Mouse (Mus musculus): ENCODE results near the gene Wdr61. TPM values are rescaled to one million over a fixed set of nuclear protein-coding genes. Genes with fewer than 3 reads are reported as not detected.

Gene Wdr61
- polyA plus RNA-seq, 1 experiment from 2014 or later = 75.4 TPM

- no peak overlapping the region for H3K4me2 ChIP-seq (ENCODE audit: low read depth, low read length)
- H3K36me3 ChIP-seq (replicated peaks; ENCODE audit: insufficient read depth, low read length) = no peaks in the 10 kb centered on the region
- WGBS (ENCODE audit: insufficient replicate concordance) = 82% methylated on average over 13 of the region's 13 CpGs
- no peak for TF ChIP-seq CTCF (IDR thresholded peaks at IDR 0.05; ENCODE audit: low read depth)
- no peak for TF ChIP-seq EP300 (IDR thresholded peaks at IDR 0.05; ENCODE audit: low read depth)
- no peaks in the 10 kb centered on the region for H3K4me1 ChIP-seq (ENCODE audit: insufficient read depth)
- H3K9ac ChIP-seq (replicated peaks) = no peak overlapping the region
- H3K9me3 ChIP-seq (ENCODE audit: low read length) = no peaks in the 10 kb centered on the region
- no peak overlapping the region for H3K27ac ChIP-seq (ENCODE audit: low read depth)
- no peak overlapping the region for H3K4me3 ChIP-seq (ENCODE audit: low read depth, low read length)
- no peak for ATAC-seq
- DNase-seq = no peak
- H3K27me3 ChIP-seq (ENCODE audit: insufficient read depth, low read length) = 0 out of 2 replicates have a peak, but pooled peaks cover 7% of the 10 kb centered on the region
These were observed 60.4 kb downstream of the Wdr61 start for GRCm38 (mm10) chr9:54673887-54674286.

- DNase-seq = no peak
- H3K27ac ChIP-seq (ENCODE audit: low read depth) = no peak overlapping the region
- no peak for ATAC-seq
- H3K9ac ChIP-seq (replicated peaks) = no peak overlapping the region
- no peak overlapping the region for H3K4me2 ChIP-seq (ENCODE audit: low read depth, low read length)
- H3K27me3 ChIP-seq (ENCODE audit: insufficient read depth, low read length) = no peaks in the 10 kb centered on the region
- WGBS (ENCODE audit: insufficient replicate concordance) = 72% methylated on average over 3 of the region's 3 CpGs
- H3K4me3 ChIP-seq (ENCODE audit: low read depth, low read length) = no peak overlapping the region
- no peaks in the 10 kb centered on the region for H3K9me3 ChIP-seq (ENCODE audit: low read length)
- H3K36me3 ChIP-seq (replicated peaks; ENCODE audit: insufficient read depth, low read length) = no peaks in the 10 kb centered on the region
- no peaks in the 10 kb centered on the region for H3K4me1 ChIP-seq (ENCODE audit: insufficient read depth)
- no peak for TF ChIP-seq CTCF (IDR thresholded peaks at IDR 0.05; ENCODE audit: low read depth)
- TF ChIP-seq EP300 (IDR thresholded peaks at IDR 0.05; ENCODE audit: low read depth) = no peak
These were observed 62.4 kb downstream of the Wdr61 start for GRCm38 (mm10) chr9:54671962-54672361.

- no peak for ATAC-seq
- no peak for DNase-seq
- H3K27me3 ChIP-seq (ENCODE audit: insufficient read depth, low read length) = no peaks in the 10 kb centered on the region
- H3K9ac ChIP-seq (replicated peaks) = no peak overlapping the region
- no peak overlapping the region for H3K27ac ChIP-seq (ENCODE audit: low read depth)
- H3K4me2 ChIP-seq (ENCODE audit: low read depth, low read length) = no peak overlapping the region
- H3K9me3 ChIP-seq (ENCODE audit: low read length) = no peaks in the 10 kb centered on the region
- H3K36me3 ChIP-seq (replicated peaks; ENCODE audit: insufficient read depth, low read length) = no peaks in the 10 kb centered on the region
- no peak overlapping the region for H3K4me3 ChIP-seq (ENCODE audit: low read depth, low read length)
- TF ChIP-seq CTCF (IDR thresholded peaks at IDR 0.05; ENCODE audit: low read depth) = no peak
- no peak for TF ChIP-seq EP300 (IDR thresholded peaks at IDR 0.05; ENCODE audit: low read depth)
- H3K4me1 ChIP-seq (ENCODE audit: insufficient read depth) = no peaks in the 10 kb centered on the region
- WGBS (ENCODE audit: insufficient replicate concordance) = 74% methylated on average over 4 of the region's 4 CpGs
These were observed 65.9 kb downstream of the Wdr61 start for GRCm38 (mm10) chr9:54668455-54668854.

- 85% methylated on average over 3 of the region's 3 CpGs for WGBS (ENCODE audit: insufficient replicate concordance)
- Histone ChIP-seq H3K9ac (replicated peaks) (no peak overlapping the region), H3K9me3 (ENCODE audit: low read length) (no peaks in the 10 kb centered on the region), H3K27ac (ENCODE audit: low read depth) (no peak overlapping the region), H3K4me2 (ENCODE audit: low read depth, low read length) (no peak overlapping the region), H3K4me3 (ENCODE audit: low read depth, low read length) (no peak overlapping the region), H3K27me3 (ENCODE audit: insufficient read depth, low read length) (no peaks in the 10 kb centered on the region), H3K4me1 (ENCODE audit: insufficient read depth) (no peaks in the 10 kb centered on the region), H3K36me3 (replicated peaks; ENCODE audit: insufficient read depth, low read length) (no peaks in the 10 kb centered on the region)
- ATAC-seq (no peak), DNase-seq (no peak)
- no peak for TF ChIP-seq CTCF (IDR thresholded peaks at IDR 0.05; ENCODE audit: low read depth)
- TF ChIP-seq EP300 (IDR thresholded peaks at IDR 0.05; ENCODE audit: low read depth) = no peak
These were observed 68.2 kb downstream of the Wdr61 start for GRCm38 (mm10) chr9:54666116-54666515.

Small RNAs within 50 kb of the gene (microRNA-seq; reads per million reads assigned to microRNA genes)
- not detected for gene Mir5710

Other genes with a start within 250 kb of the Wdr61 start
- 3.3 and 3.8 TPM in 2 replicates for gene Dmxl2, start 232.9 kb downstream of the Wdr61 start, polyA plus RNA-seq (2015; fragmentation: Nextera tagmentation; extraction: Ambion mirVana)
- gene Sh2d7, start 195.5 kb downstream of the Wdr61 start, polyA plus RNA-seq (2015; fragmentation: Nextera tagmentation; extraction: Ambion mirVana) = not detected in 2 replicates
- gene Cib2, start 174.3 kb downstream of the Wdr61 start, polyA plus RNA-seq (2015; fragmentation: Nextera tagmentation; extraction: Ambion mirVana) = 0.99 and 1.3 TPM in 2 replicates
- 74.6 and 79.2 TPM in 2 replicates for gene Idh3a, start 148.2 kb downstream of the Wdr61 start, polyA plus RNA-seq (2015; fragmentation: Nextera tagmentation; extraction: Ambion mirVana)
- 0.12 and 0.13 TPM in 2 replicates for gene Acsbg1, start 72.6 kb downstream of the Wdr61 start, polyA plus RNA-seq (2015; fragmentation: Nextera tagmentation; extraction: Ambion mirVana)
- gene Dnaja4, start 35.6 kb downstream of the Wdr61 start, polyA plus RNA-seq (2015; fragmentation: Nextera tagmentation; extraction: Ambion mirVana) = 6.0 and 6.8 TPM in 2 replicates
- gene Crabp1, start 30.2 kb upstream of the Wdr61 start, polyA plus RNA-seq (2015; fragmentation: Nextera tagmentation; extraction: Ambion mirVana) = not detected in 2 replicates
- 6.5 and 7.5 TPM in 2 replicates for gene Ireb2, start 129.3 kb upstream of the Wdr61 start, polyA plus RNA-seq (2015; fragmentation: Nextera tagmentation; extraction: Ambion mirVana)
- 13.7 and 14.0 TPM in 2 replicates for gene Hykk, start 182.8 kb upstream of the Wdr61 start, polyA plus RNA-seq (2015; fragmentation: Nextera tagmentation; extraction: Ambion mirVana)
- gene Psma4, start 216.3 kb upstream of the Wdr61 start, polyA plus RNA-seq (2015; fragmentation: Nextera tagmentation; extraction: Ambion mirVana) = 113 and 118 TPM in 2 replicates
- gene AY074887, start 216.5 kb upstream of the Wdr61 start, polyA plus RNA-seq (2015; fragmentation: Nextera tagmentation; extraction: Ambion mirVana) = 0.39 and 0.44 TPM in 2 replicates
- not detected in 2 replicates for gene Chrna5, start 246.4 kb upstream of the Wdr61 start, polyA plus RNA-seq (2015; fragmentation: Nextera tagmentation; extraction: Ambion mirVana)

Measured in liver, postnatal 0 days (tissue).